Mouse (Mus musculus) olfactory bulb, adult 2 months (tissue): Measurements from ENCODE around the gene Zfp853.

ENCODE experiments used
- CTCF ChIP-seq: fragments of 200-500 bp; IDR thresholded peaks from 2 replicates; pipeline ENCODE4 v1.5.1; 2012; ENCODE audit warnings: low read depth, mild to moderate bottlenecking, low read length, moderate library complexity; ENCODE audit not compliant: insufficient read depth
- POLR2A ChIP-seq: fragments of 200-500 bp; IDR thresholded peaks from 2 replicates; pipeline ENCODE4 v1.6.1; 2012; ENCODE audit warnings: mild to moderate bottlenecking, low read depth, low read length, moderate library complexity; ENCODE audit not compliant: insufficient read depth

GRCm38 (mm10) chr5:143253186-143253880, 40.1 kb downstream of the Zfp853 start:
- TF ChIP-seq POLR2A (no peak), CTCF (no peak)
